Mouse (Mus musculus): ENCODE measurements around the gene Kansl1l. TPM values are rescaled to one million over a fixed set of nuclear protein-coding genes. Genes with fewer than 3 reads are reported as not detected.

The Kansl1l gene
- total RNA-seq (2023), result 10 to 100 TPM; 16.6 to 19.4 TPM

DNA sequence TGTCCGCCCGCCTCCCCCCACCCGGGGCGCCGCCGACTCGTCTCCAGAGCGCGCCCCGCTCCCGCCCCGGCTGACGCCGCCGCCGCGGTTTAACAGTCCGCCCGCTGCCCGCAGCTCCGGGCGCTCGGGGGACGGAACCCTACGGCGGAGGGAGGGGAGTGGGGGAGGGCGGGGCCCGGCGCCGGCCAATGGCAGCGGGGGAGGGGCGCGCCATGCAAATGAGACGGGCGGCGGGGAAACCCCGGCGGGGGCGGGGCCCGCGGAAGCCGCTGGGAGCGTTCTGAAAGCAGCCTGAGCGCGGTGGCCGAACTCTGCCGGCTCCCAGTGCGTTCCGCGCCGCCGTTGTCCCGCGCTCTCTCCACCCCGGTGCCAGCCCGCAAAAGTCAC lies at the start of gene Kansl1l:
Gene Kansl1l, minus strand, starts transcription at position 110 of the 387 bp plus-strand sequence.

DNA sequence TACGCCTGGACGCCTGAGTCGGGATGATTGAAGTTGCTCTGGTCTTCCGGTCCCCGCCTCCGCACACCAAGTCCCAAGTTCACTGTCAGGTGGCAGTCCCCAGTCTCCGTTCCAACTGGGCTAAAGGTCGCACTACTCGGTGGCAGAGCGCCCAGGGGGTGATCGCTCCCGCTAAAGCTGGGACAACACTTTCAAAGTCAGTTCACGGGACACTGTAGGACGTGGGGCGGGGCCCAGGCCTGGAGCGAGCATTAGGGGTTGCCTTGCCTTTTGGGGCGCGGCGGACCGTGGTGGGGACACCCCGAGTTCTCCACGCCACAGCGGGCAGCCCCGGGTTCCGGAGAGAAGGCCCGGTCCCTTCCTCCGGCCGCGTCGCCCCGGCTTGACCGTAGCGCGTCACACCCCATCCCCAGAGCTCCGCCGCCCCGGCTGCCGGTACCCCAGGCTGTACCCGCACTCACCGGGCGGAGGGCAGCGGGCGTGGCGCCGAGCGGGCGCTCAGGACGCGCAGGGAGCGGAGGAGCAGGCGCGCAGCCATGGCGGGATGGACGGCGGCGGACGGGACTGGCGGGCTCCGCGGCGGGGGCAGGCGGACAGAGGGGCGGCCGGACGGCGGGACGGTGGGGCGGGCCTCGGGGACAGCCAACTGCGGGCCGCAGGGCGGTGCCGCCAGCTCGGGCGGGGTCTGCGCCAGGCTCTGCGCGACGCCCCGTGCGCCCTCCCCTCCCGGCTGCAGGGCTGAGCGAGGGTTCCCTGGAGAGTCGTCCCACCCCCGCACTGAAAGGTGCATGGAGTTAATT lies 45.5 kb upstream of the Kansl1l start, which contains the start of gene Acadl:
Gene Acadl, minus strand, starts transcription at position 566 of the 800 bp plus-strand sequence.

DNA sequence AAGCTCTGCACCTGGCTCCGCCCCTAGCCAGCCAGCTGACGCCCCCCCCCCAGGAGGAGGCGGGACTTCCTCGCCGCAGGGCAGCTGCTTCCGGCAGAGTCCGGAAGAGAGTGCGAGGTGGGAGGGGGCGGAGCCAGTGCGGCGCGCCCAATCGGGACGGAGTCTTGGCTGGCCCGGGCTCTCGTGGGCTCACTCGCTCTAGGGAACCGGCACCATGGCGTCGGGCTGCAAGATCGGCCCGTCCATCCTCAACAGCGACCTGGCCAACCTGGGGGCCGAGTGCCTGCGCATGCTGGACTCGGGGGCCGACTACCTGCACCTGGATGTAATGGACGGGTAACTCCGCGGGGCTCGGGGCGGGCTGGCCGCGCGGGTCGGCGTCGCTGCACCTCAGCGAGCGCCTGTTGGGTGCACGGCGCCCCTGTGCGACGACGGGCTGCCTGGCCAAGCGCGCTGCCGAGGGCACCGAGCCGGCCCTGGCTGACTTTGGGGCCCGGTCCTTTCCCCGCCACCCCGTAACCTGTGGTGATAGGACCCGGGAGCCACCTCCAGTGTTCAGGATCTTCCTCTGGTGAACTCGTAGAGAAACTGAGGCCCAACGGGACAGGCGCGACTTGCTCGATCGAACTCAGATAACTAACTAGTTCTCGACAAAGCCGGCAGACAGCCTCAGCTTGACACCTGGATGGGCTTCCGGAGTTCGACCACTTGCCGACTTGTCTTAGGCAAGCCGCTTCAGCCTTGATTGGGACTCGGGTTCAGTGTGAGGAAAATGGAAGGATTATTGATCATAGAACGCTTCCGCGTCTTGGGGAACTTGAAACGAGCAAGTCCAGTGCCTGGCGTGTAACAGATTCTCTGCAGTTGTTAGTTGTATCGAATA lies 116.4 kb downstream of the Kansl1l start, which contains the start of gene Rpe:
Gene Rpe, plus strand, starts transcription at position 139 of the 883 bp plus-strand sequence.

Other genes with a start within 250 kb of the Kansl1l start
- gene Rpe, start 116.7 kb downstream of the Kansl1l start, total RNA-seq (2023), result 10 to 100 TPM; 40.7 to 47.9 TPM
- 10 to 100 TPM; 31.0 to 34.3 TPM for gene Acadl, start 45.7 kb upstream of the Kansl1l start, total RNA-seq (2023)
- gene Myl1, start 127.8 kb upstream of the Kansl1l start, total RNA-seq (2023), result not detected
- 10 to 100 TPM; 33.3 to 38.9 TPM for gene Lancl1, start 221.3 kb upstream of the Kansl1l start, total RNA-seq (2023)

Measured in T-cell, adult 66 days (primary cell).